In genomic region chr2:167373266-167373665, GRCm38 (mm10) we compare ENCODE assay signal across 9 mouse cellular contexts. TPM values are rescaled to one million over a fixed set of nuclear protein-coding genes. Genes with fewer than 3 reads are reported as not detected.
DNase-seq lines count a peak whose midpoint lies in the region; ATAC-seq and TF ChIP-seq lines count a peak whose summit lies in the region.
"Had no signal": no experiment of that assay in that cellular context is flagged by ENCODE, and none has a peak within 500 bp of the region (broad histone marks: within the 10 kb centered on the region; RNA-seq: fewer than 3 reads in every experiment).

No protein-coding gene starts in this region.

- no peak for TF ChIP-seq CTCF in lung, embryonic 14.5 days (IDR thresholded peaks at IDR 0.05; ENCODE audit: low read depth)
- no peak for TF ChIP-seq CTCF in lung, postnatal 0 days (IDR thresholded peaks at IDR 0.05)

- H3K27me3 ChIP-seq in lung, embryonic 14.5 days (ENCODE audit: insufficient read depth, low read length): no peaks in the 10 kb centered on the region
- H3K27me3 ChIP-seq in lung, postnatal 0 days (replicated peaks; ENCODE audit: insufficient read depth, low read length): no peaks in the 10 kb centered on the region
- H3K27me3 ChIP-seq: hindbrain, embryonic 15.5 days had no signal

- WGBS in lung, embryonic 14.5 days: 52% methylated on average over 5 of the region's 5 CpGs
- 56% methylated on average over 5 of the region's 5 CpGs for WGBS in lung, postnatal 0 days

- no peak overlapping the region for H3K9ac ChIP-seq in lung, embryonic 14.5 days
- no peak overlapping the region for H3K9ac ChIP-seq in lung, postnatal 0 days (replicated peaks; ENCODE audit: low read depth)
- H3K9ac ChIP-seq: hindbrain, embryonic 15.5 days had no signal

- H3K4me2 ChIP-seq in lung, embryonic 14.5 days: no peak overlapping the region
- no peak overlapping the region for H3K4me2 ChIP-seq in lung, postnatal 0 days (replicated peaks; ENCODE audit: low read depth, low read length)
- H3K4me2 ChIP-seq: hindbrain, embryonic 15.5 days had no signal

- no peaks in the 10 kb centered on the region for H3K4me1 ChIP-seq in lung, embryonic 14.5 days (ENCODE audit: insufficient read depth)
- H3K4me1 ChIP-seq in lung, postnatal 0 days (ENCODE audit: insufficient read depth, low read depth, low read length): no peaks in the 10 kb centered on the region
- H3K4me1 ChIP-seq: hindbrain, embryonic 15.5 days had no signal

- no peak overlapping the region for H3K4me3 ChIP-seq in lung, embryonic 14.5 days (ENCODE audit: low read depth, low read length)
- H3K4me3 ChIP-seq in lung, postnatal 0 days (ENCODE audit: low read depth, low read length): no peak overlapping the region
- H3K4me3 ChIP-seq: hindbrain, embryonic 15.5 days; megakaryocyte, embryonic 14.5 days had no signal

- H3K9me3 ChIP-seq in lung, embryonic 14.5 days (ENCODE audit: low read depth, low read length): no peaks in the 10 kb centered on the region
- H3K9me3 ChIP-seq in lung, postnatal 0 days (ENCODE audit: low read length): no peaks in the 10 kb centered on the region
- H3K9me3 ChIP-seq: hindbrain, embryonic 15.5 days; megakaryocyte, embryonic 14.5 days had no signal

- intact Hi-C loops in left cerebral cortex, postnatal 25 days (cut with DNase I): no loop called here

- ATAC-seq in lung, embryonic 14.5 days (ENCODE audit: insufficient read depth): peak; percentile 52
- ATAC-seq in lung, postnatal 0 days: no peak

- H3K27ac ChIP-seq in lung, embryonic 14.5 days (ENCODE audit: low read depth): no peak overlapping the region
- no peak overlapping the region for H3K27ac ChIP-seq in lung, postnatal 0 days (ENCODE audit: low read length)
- H3K27ac ChIP-seq: hindbrain, embryonic 15.5 days had no signal

- no peaks in the 10 kb centered on the region for H3K36me3 ChIP-seq in lung, embryonic 14.5 days (ENCODE audit: insufficient read depth)
- H3K36me3 ChIP-seq in lung, postnatal 0 days (ENCODE audit: insufficient read depth, low read length): no peaks in the 10 kb centered on the region
- H3K36me3 ChIP-seq: hindbrain, embryonic 15.5 days had no signal

- TF ChIP-seq EP300 in lung, postnatal 0 days (IDR thresholded peaks at IDR 0.05): no peak

- DNase-seq in lung, embryonic 14.5 days: peak; percentile 63
- DNase-seq in lung, postnatal 0 days (ENCODE audit: low spot score): no peak
- peak; percentile 91 for DNase-seq in cerebellum, adult 11 months
- peak; percentile 51 to 66 for DNase-seq in frontal cortex, postnatal 36 days (ENCODE audit: low spot score in 2 of 2)
- peak; percentile 20 to 75 for DNase-seq in left cerebral cortex, postnatal 25 days (ENCODE audit: low spot score in 2 of 2)
- no peak for DNase-seq in kidney, adult 8-10 months
- no peak for DNase-seq in kidney, adult 9 months

RNA-seq across cellular contexts. Expression of gene B4galt5, which starts 24.3 kb away (rescaled TPM):
- 20.5 and 24.1 TPM in 2 replicates for polyA plus RNA-seq in lung, embryonic 14.5 days (2014; fragmentation: Nextera tagmentation; extraction: Ambion mirVana)
- polyA plus RNA-seq in lung, postnatal 0 days (2015; fragmentation: Nextera tagmentation; extraction: Ambion mirVana): 10.3 and 12.2 TPM in 2 replicates
- 10 to 100 TPM; 56.4 to 57.8 TPM for total RNA-seq in left cerebral cortex, postnatal 25 days (2021)

RNA-seq across cellular contexts. Expression of gene Slc9a8, which starts 48.2 kb away (rescaled TPM):
- polyA plus RNA-seq in lung, embryonic 14.5 days (2014; fragmentation: Nextera tagmentation; extraction: Ambion mirVana): 22.5 and 23.6 TPM in 2 replicates
- 9.2 and 9.8 TPM in 2 replicates for polyA plus RNA-seq in lung, postnatal 0 days (2015; fragmentation: Nextera tagmentation; extraction: Ambion mirVana)
- total RNA-seq in left cerebral cortex, postnatal 25 days (2021): 10 to 100 TPM; 24.7 to 31.0 TPM

Comparison
In these comparisons a context has a peak if more than half of its experiments do, and no peak if none do; other contexts are left out.
1. DNase-seq: peak in lung, embryonic 14.5 days (single experiment), cerebellum, adult 11 months (single experiment), frontal cortex, postnatal 36 days (2 of 2) and left cerebral cortex, postnatal 25 days (2 of 2); none in lung, postnatal 0 days (single experiment), kidney, adult 8-10 months (0 of 2) and kidney, adult 9 months (single experiment).